Mouse (Mus musculus) embryonic fibroblast, embryonic 13.5 days (primary cell): ENCODE measurements around the gene D630003M21Rik.

Experiments used
- CTCF ChIP-seq: IDR thresholded peaks from 2 replicates; pipeline ENCODE4 v1.5.1; 2011; ENCODE audit warnings: mild to moderate bottlenecking, control low read depth, low read length, moderate library complexity, borderline replicate concordance; ENCODE audit not compliant: insufficient read depth
- POLR2A ChIP-seq: IDR thresholded peaks from 2 replicates; pipeline ENCODE4 v1.6.1; 2011; ENCODE audit warnings: low read depth, mild to moderate bottlenecking, control low read depth, low read length, moderate library complexity

- TF ChIP-seq CTCF (no peak), POLR2A (no peak)
Measured at GRCm38 (mm10) chr2:158170394-158170793, 58.6 kb downstream of the D630003M21Rik start.
